Comparison of ENCODE assay signal across 25 mouse cellular contexts in the genomic region with DNA sequence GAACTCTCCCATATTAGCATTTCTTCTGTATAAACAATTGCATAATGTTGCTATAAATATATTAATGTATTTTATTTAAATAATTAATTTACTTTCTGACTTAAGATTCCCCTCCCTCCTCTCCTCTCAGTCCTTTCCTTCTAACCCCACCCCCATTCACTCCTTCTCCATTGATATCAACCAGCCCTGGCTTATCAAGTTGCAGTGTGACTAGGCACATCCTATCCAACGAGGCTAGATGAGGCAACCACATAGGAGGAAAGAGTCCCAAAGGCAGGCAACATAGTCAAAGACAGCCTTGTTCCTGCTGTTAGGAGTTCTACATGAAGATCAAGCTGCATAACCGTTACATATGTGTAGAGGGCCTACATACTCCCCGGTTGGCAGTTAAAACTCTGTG.
DNase-seq lines count a peak whose midpoint lies in the region; ATAC-seq and TF ChIP-seq lines count a peak whose summit lies in the region.
"Had no signal": no experiment of that assay in that cellular context is flagged by ENCODE, and none has a peak within 500 bp of the region (broad histone marks: within the 10 kb centered on the region; RNA-seq: fewer than 3 reads in every experiment).

No protein-coding gene starts in this region.

- no peak for ATAC-seq in liver, postnatal 0 days
- ATAC-seq in liver, embryonic 11.5 days (replicated peaks; ENCODE audit: low FRiP score) = peak; percentile 77
- peak; percentile 47 for ATAC-seq in liver, embryonic 14.5 days (ENCODE audit: insufficient read depth)
- no peak for ATAC-seq in midbrain, embryonic 15.5 days (replicated peaks)
- ATAC-seq in hindbrain, embryonic 13.5 days (ENCODE audit: low FRiP score) = no peak
- ATAC-seq: forebrain, embryonic 15.5 days had no signal

- H3K9ac ChIP-seq in liver, postnatal 0 days (replicated peaks) = no peak overlapping the region
- no peak overlapping the region for H3K9ac ChIP-seq in liver, embryonic 11.5 days (ENCODE audit: low read depth, low read length)
- H3K9ac ChIP-seq in liver, embryonic 14.5 days (replicated peaks) = no peak overlapping the region
- H3K9ac ChIP-seq in midbrain, embryonic 15.5 days = no peak overlapping the region
- H3K9ac ChIP-seq in hindbrain, embryonic 13.5 days = no peak overlapping the region
- H3K9ac ChIP-seq: embryonic facial prominence, embryonic 13.5 days; forebrain, embryonic 12.5 days; forebrain, embryonic 15.5 days; heart, embryonic 13.5 days; hindbrain, embryonic 15.5 days had no signal

- H3K27ac ChIP-seq in liver, postnatal 0 days (ENCODE audit: low read depth) = no peak overlapping the region
- no peak overlapping the region for H3K27ac ChIP-seq in liver, embryonic 11.5 days (ENCODE audit: low read depth, low read length)
- H3K27ac ChIP-seq in liver, embryonic 14.5 days = no peak overlapping the region
- H3K27ac ChIP-seq in midbrain, embryonic 15.5 days = no peak overlapping the region
- no peak overlapping the region for H3K27ac ChIP-seq in hindbrain, embryonic 13.5 days
- H3K27ac ChIP-seq: embryonic facial prominence, embryonic 10.5 days; embryonic facial prominence, embryonic 13.5 days; forebrain, embryonic 12.5 days; forebrain, embryonic 15.5 days; heart, adult 2 months; heart, embryonic 10.5 days; heart, embryonic 13.5 days; hindbrain, embryonic 15.5 days had no signal

- H3K4me3 ChIP-seq in liver, postnatal 0 days (ENCODE audit: low read depth, low read length) = no peak overlapping the region
- H3K4me3 ChIP-seq in liver, embryonic 11.5 days (ENCODE audit: low read depth, low read length) = no peak overlapping the region
- no peak overlapping the region for H3K4me3 ChIP-seq in liver, embryonic 14.5 days (ENCODE audit: insufficient read depth in 1 of 2, low read depth in 2 of 2, low read length in 2 of 2)
- no peak overlapping the region for H3K4me3 ChIP-seq in midbrain, embryonic 15.5 days
- H3K4me3 ChIP-seq in hindbrain, embryonic 13.5 days = no peak overlapping the region
- H3K4me3 ChIP-seq: embryonic facial prominence, embryonic 10.5 days; embryonic facial prominence, embryonic 13.5 days; erythroblast, embryonic 14.5 days; forebrain, embryonic 12.5 days; forebrain, embryonic 15.5 days; heart, adult 2 months; heart, embryonic 10.5 days; heart, embryonic 13.5 days; hindbrain, embryonic 15.5 days had no signal

- no peak for TF ChIP-seq EP300 in liver, postnatal 0 days (IDR thresholded peaks at IDR 0.05; ENCODE audit: low read depth)
- TF ChIP-seq EP300 in liver, embryonic 14.5 days (IDR thresholded peaks at IDR 0.05; ENCODE audit: low read depth) = no peak

- TF ChIP-seq CTCF in liver, postnatal 0 days (IDR thresholded peaks at IDR 0.05; ENCODE audit: low read depth) = no peak
- no peak for TF ChIP-seq CTCF in liver, embryonic 14.5 days (IDR thresholded peaks at IDR 0.05; ENCODE audit: low read depth)

- no peak overlapping the region for H3K4me2 ChIP-seq in liver, postnatal 0 days (ENCODE audit: low read depth, low read length)
- no peak overlapping the region for H3K4me2 ChIP-seq in liver, embryonic 11.5 days
- no peak overlapping the region for H3K4me2 ChIP-seq in liver, embryonic 14.5 days (ENCODE audit: low read depth)
- H3K4me2 ChIP-seq in midbrain, embryonic 15.5 days = no peak overlapping the region
- no peak overlapping the region for H3K4me2 ChIP-seq in hindbrain, embryonic 13.5 days
- H3K4me2 ChIP-seq: embryonic facial prominence, embryonic 13.5 days; forebrain, embryonic 12.5 days; forebrain, embryonic 15.5 days; heart, embryonic 13.5 days; hindbrain, embryonic 15.5 days had no signal

- no peaks in the 10 kb centered on the region for H3K9me3 ChIP-seq in liver, postnatal 0 days (ENCODE audit: low read length)
- H3K9me3 ChIP-seq in liver, embryonic 11.5 days (ENCODE audit: control insufficient read depth, low read length) = no peaks in the 10 kb centered on the region
- H3K9me3 ChIP-seq in liver, embryonic 14.5 days (ENCODE audit: control insufficient read depth, low read length) = no peaks in the 10 kb centered on the region
- H3K9me3 ChIP-seq in midbrain, embryonic 15.5 days = no peaks in the 10 kb centered on the region
- H3K9me3 ChIP-seq in hindbrain, embryonic 13.5 days = no peaks in the 10 kb centered on the region
- H3K9me3 ChIP-seq: embryonic facial prominence, embryonic 10.5 days; embryonic facial prominence, embryonic 13.5 days; forebrain, embryonic 12.5 days; forebrain, embryonic 15.5 days; heart, embryonic 10.5 days; heart, embryonic 13.5 days; hindbrain, embryonic 15.5 days had no signal

- no peaks in the 10 kb centered on the region for H3K27me3 ChIP-seq in liver, postnatal 0 days (ENCODE audit: insufficient read depth, low read length)
- H3K27me3 ChIP-seq in liver, embryonic 11.5 days (replicated peaks; ENCODE audit: control insufficient read depth, insufficient read depth, low read length) = no peaks in the 10 kb centered on the region
- H3K27me3 ChIP-seq in liver, embryonic 14.5 days (ENCODE audit: control insufficient read depth, insufficient read depth, low read length) = no peaks in the 10 kb centered on the region
- no peaks in the 10 kb centered on the region for H3K27me3 ChIP-seq in midbrain, embryonic 15.5 days (replicated peaks)
- no peaks in the 10 kb centered on the region for H3K27me3 ChIP-seq in hindbrain, embryonic 13.5 days
- H3K27me3 ChIP-seq: embryonic facial prominence, embryonic 13.5 days; forebrain, embryonic 12.5 days; forebrain, embryonic 15.5 days; heart, embryonic 13.5 days; hindbrain, embryonic 15.5 days had no signal

- H3K36me3 ChIP-seq in liver, postnatal 0 days (replicated peaks; ENCODE audit: insufficient read depth, low read length) = no peaks in the 10 kb centered on the region
- H3K36me3 ChIP-seq in liver, embryonic 11.5 days (ENCODE audit: control insufficient read depth, insufficient read depth, low read length) = no peaks in the 10 kb centered on the region
- H3K36me3 ChIP-seq in liver, embryonic 14.5 days (replicated peaks; ENCODE audit: control insufficient read depth, insufficient read depth, low read depth) = no peaks in the 10 kb centered on the region
- no peaks in the 10 kb centered on the region for H3K36me3 ChIP-seq in midbrain, embryonic 15.5 days (replicated peaks)
- H3K36me3 ChIP-seq in hindbrain, embryonic 13.5 days = no peaks in the 10 kb centered on the region
- H3K36me3 ChIP-seq: embryonic facial prominence, embryonic 10.5 days; embryonic facial prominence, embryonic 13.5 days; forebrain, embryonic 12.5 days; forebrain, embryonic 15.5 days; heart, embryonic 10.5 days; heart, embryonic 13.5 days; hindbrain, embryonic 15.5 days had no signal

- peak; percentile 3 for DNase-seq in liver
- no peak for DNase-seq in liver, postnatal 0 days
- no peak for DNase-seq in liver, embryonic 11.5 days (ENCODE audit: low spot score)
- peak in 1 of 3 experiments; percentile 2 for DNase-seq in liver, embryonic 14.5 days (ENCODE audit: low read depth in 3 of 3, low spot score in 3 of 3)
- DNase-seq in thymus, postnatal 14 days = no peak
- DNase-seq: adrenal gland, adult 2 months; adrenal gland, postnatal 14 days; cerebellum, adult 11 months; cerebellum, adult 2 months; cerebellum, adult 9-11 months; cerebellum, postnatal 25 days; gastrocnemius, postnatal 36 days; heart, adult 2 months; heart, postnatal 14 days; heart, postnatal 4 days had no signal

- WGBS in liver, postnatal 0 days (ENCODE audit: insufficient replicate concordance) = 65% methylated on average over 3 of the region's 3 CpGs
- WGBS in liver, embryonic 11.5 days = 71% methylated on average over 3 of the region's 3 CpGs
- WGBS in liver, embryonic 14.5 days (ENCODE audit: insufficient replicate concordance) = 49% methylated on average over 3 of the region's 3 CpGs
- 83% methylated on average over 3 of the region's 3 CpGs for WGBS in midbrain, embryonic 15.5 days
- 85% methylated on average over 3 of the region's 3 CpGs for WGBS in hindbrain, embryonic 13.5 days

- no peaks in the 10 kb centered on the region for H3K4me1 ChIP-seq in liver, postnatal 0 days (ENCODE audit: insufficient read depth)
- no peaks in the 10 kb centered on the region for H3K4me1 ChIP-seq in liver, embryonic 11.5 days (replicated peaks; ENCODE audit: control insufficient read depth, insufficient read depth, low read length)
- peaks cover 0 to 4% of the 10 kb centered on the region in 2 experiments; a peak in 2 of 4 replicates for H3K4me1 ChIP-seq in liver, embryonic 14.5 days (replicated peaks; ENCODE audit: control insufficient read depth in 2 of 2, insufficient read depth in 2 of 2, low read length in 1 of 2)
- H3K4me1 ChIP-seq in midbrain, embryonic 15.5 days = no peaks in the 10 kb centered on the region
- no peaks in the 10 kb centered on the region for H3K4me1 ChIP-seq in hindbrain, embryonic 13.5 days (replicated peaks)
- H3K4me1 ChIP-seq: embryonic facial prominence, embryonic 10.5 days; embryonic facial prominence, embryonic 13.5 days; forebrain, embryonic 12.5 days; forebrain, embryonic 15.5 days; heart, embryonic 10.5 days; heart, embryonic 13.5 days; hindbrain, embryonic 15.5 days had no signal

Comparison
In these comparisons a context has a peak if more than half of its experiments do, and no peak if none do; other contexts are left out.
1. ATAC-seq: peak in liver, embryonic 11.5 days (single experiment) and liver, embryonic 14.5 days (single experiment); none in liver, postnatal 0 days (single experiment), midbrain, embryonic 15.5 days (single experiment) and hindbrain, embryonic 13.5 days (single experiment).